Mouse (Mus musculus) stomach, postnatal 0 days (tissue): Measurements from ENCODE around the gene Nsun6. TPM values are rescaled to one million over a fixed set of nuclear protein-coding genes. Genes with fewer than 3 reads are reported as not detected.

Source experiments
- ATAC-seq: fragments of 200-750 bp; cut with Nextera tagmentation; 2 replicates; pipeline ENCODE4 v1.8.0; 2017; ENCODE audit not compliant: low FRiP score, low TSS enrichment
- DNase-seq: peaks from one replicate; pipeline ENCODE4 v3.0.0-alpha.2; 2016; ENCODE audit warnings: low spot score
- H3K27ac ChIP-seq: fragments of 300-500 bp; sonication (generic); replicated peaks from 2 replicates; pipeline ENCODE4 v1.5.1; 2014; ENCODE audit warnings: mild to moderate bottlenecking, control low read depth
- H3K27me3 ChIP-seq: fragments of 300-500 bp; sonication (generic); 2 replicates; pipeline ENCODE4 v1.6.1; 2014; ENCODE audit warnings: low read length; ENCODE audit not compliant: control insufficient read depth, insufficient read depth
- H3K36me3 ChIP-seq: fragments of 300-500 bp; sonication (generic); 2 replicates; pipeline ENCODE4 v1.6.1; 2014; ENCODE audit warnings: low read length, mixed read lengths; ENCODE audit not compliant: control insufficient read depth, insufficient read depth
- H3K4me1 ChIP-seq: fragments of 300-500 bp; sonication (generic); replicated peaks from 2 replicates; pipeline ENCODE4 v1.6.1; 2014; ENCODE audit warnings: antibody characterized with exemption; ENCODE audit not compliant: control insufficient read depth, insufficient read depth
- H3K4me2 ChIP-seq: fragments of 300-500 bp; sonication (generic); replicated peaks from 2 replicates; pipeline ENCODE4 v1.6.1; 2014; ENCODE audit warnings: low read depth, mild to moderate bottlenecking, control low read depth, moderate library complexity
- H3K4me3 ChIP-seq: fragments of 300-500 bp; sonication (generic); 2 replicates; pipeline ENCODE4 v1.5.1; 2014; ENCODE audit warnings: low read depth, low read length, control low read depth
- H3K9ac ChIP-seq: fragments of 300-500 bp; sonication (generic); 2 replicates; pipeline ENCODE4 v1.6.1; 2014; ENCODE audit warnings: mild to moderate bottlenecking, low read length, control low read depth, mixed read lengths
- H3K9me3 ChIP-seq: fragments of 300-500 bp; sonication (generic); 2 replicates; pipeline ENCODE4 v1.6.1; 2016; ENCODE audit warnings: low read length; ENCODE audit not compliant: control insufficient read depth
- CTCF ChIP-seq: IDR thresholded peaks from 2 replicates; pipeline ENCODE4 v1.5.1; 2016; ENCODE audit warnings: antibody characterized with exemption, low read depth, mild to moderate bottlenecking, moderate library complexity
- EP300 ChIP-seq: optimal IDR thresholded peaks from 2 replicates; pipeline ENCODE3; 2016; ENCODE audit warnings: antibody characterized with exemption
- WGBS: fragments of 180-500 bp; shearing (Covaris S2); extraction: QIAGEN DNeasy Blood & Tissue Kit; methylation state at CpG from one replicate; pipeline ENCODE4 v1.1.7; 2014; 5-methylcytosine and 5-hydroxymethylcytosine counted together
- polyA plus RNA-seq: library from polyadenylated mRNA; unstranded; fragments of >200 nt; fragmentation: Nextera tagmentation; extraction: Ambion mirVana; gene quantifications from 2 replicates; pipeline ENCODE4 v1.2.1, GENCODE M21; 2015

Nsun6 gene
- polyA plus RNA-seq, 1 experiment from 2014 or later = 8.1 TPM

- no peaks in the 10 kb centered on the region; the same call in 1 of the 2 replicates for H3K36me3 ChIP-seq
- no peaks in the 10 kb centered on the region for H3K9me3 ChIP-seq
- no peak overlapping the region for H3K4me2 ChIP-seq
- H3K4me1 ChIP-seq = no peaks in the 10 kb centered on the region; the same call in 1 of the 2 replicates
- no peak for ATAC-seq
- H3K9ac ChIP-seq = no peak overlapping the region
- WGBS = 77% methylated on average over 2 of the region's 2 CpGs
- no peak for DNase-seq
- TF ChIP-seq CTCF = no peak
- TF ChIP-seq EP300 = no peak
- H3K27ac ChIP-seq = no peak overlapping the region
- H3K4me3 ChIP-seq = no peak overlapping the region
- no peaks in the 10 kb centered on the region for H3K27me3 ChIP-seq
Observed at GRCm38 (mm10) chr2:15065447-15065846, 10.6 kb upstream of the Nsun6 start.

- Histone ChIP-seq H3K4me2 (no peak overlapping the region), H3K27ac (no peak overlapping the region), H3K36me3 (no peaks in the 10 kb centered on the region), H3K27me3 (no peaks in the 10 kb centered on the region), H3K4me3 (no peak overlapping the region), H3K9me3 (no peaks in the 10 kb centered on the region), H3K9ac (no peak overlapping the region), H3K4me1 (no peaks in the 10 kb centered on the region; the same call in 1 of the 2 replicates)
- WGBS = 67% methylated on average over 7 of the region's 7 CpGs
- TF ChIP-seq CTCF (no peak), EP300 (no peak)
- DNase-seq = no peak
- ATAC-seq = no peak
Observed at GRCm38 (mm10) chr2:15064380-15065269, 9.8 kb upstream of the Nsun6 start.

- Histone ChIP-seq H3K27me3 (no peaks in the 10 kb centered on the region), H3K4me1 (no peaks in the 10 kb centered on the region; the same call in 1 of the 2 replicates), H3K36me3 (no peaks in the 10 kb centered on the region), H3K4me2 (no peak overlapping the region), H3K4me3 (no peak overlapping the region), H3K9ac (no peak overlapping the region), H3K9me3 (no peaks in the 10 kb centered on the region), H3K27ac (no peak overlapping the region)
- DNase-seq (no peak), ATAC-seq (no peak)
- TF ChIP-seq EP300 (no peak), CTCF (no peak)
- WGBS = 33% methylated on average over 1 of the region's 1 CpGs
Observed at GRCm38 (mm10) chr2:15063815-15064214, 8.9 kb upstream of the Nsun6 start.

- TF ChIP-seq CTCF (no peak), EP300 (no peak)
- ATAC-seq (no peak), DNase-seq (no peak)
- Histone ChIP-seq H3K27me3 (no peaks in the 10 kb centered on the region), H3K4me3 (no peak overlapping the region), H3K4me1 (no peaks in the 10 kb centered on the region; the same call in 1 of the 2 replicates), H3K9ac (no peak overlapping the region), H3K4me2 (no peak overlapping the region), H3K36me3 (no peaks in the 10 kb centered on the region), H3K27ac (no peak overlapping the region), H3K9me3 (no peaks in the 10 kb centered on the region)
- WGBS = 69% methylated on average over 3 of the region's 3 CpGs
Observed at GRCm38 (mm10) chr2:15060856-15061255, 6.0 kb upstream of the Nsun6 start.

GRCm38 (mm10) chr2:15058227-15058626 lies 3.4 kb upstream of the Nsun6 start:
- TF ChIP-seq CTCF = no peak
- no peak for TF ChIP-seq EP300
- WGBS = 75% methylated on average over 5 of the region's 5 CpGs
- Histone ChIP-seq H3K27ac (no peak overlapping the region), H3K4me3 (no peak overlapping the region), H3K9me3 (no peaks in the 10 kb centered on the region), H3K9ac (no peak overlapping the region), H3K4me1 (no peaks in the 10 kb centered on the region), H3K36me3 (no peaks in the 10 kb centered on the region), H3K4me2 (no peak overlapping the region), H3K27me3 (no peaks in the 10 kb centered on the region)
- DNase-seq (no peak), ATAC-seq (no peak)

GRCm38 (mm10) chr2:15055741-15056151 lies 877 bp upstream of the Nsun6 start:
- TF ChIP-seq EP300 (no peak), CTCF (no peak)
- H3K27ac ChIP-seq = peak overlapping the region; percentile 97
- no peaks in the 10 kb centered on the region for H3K4me1 ChIP-seq
- H3K9me3 ChIP-seq = no peaks in the 10 kb centered on the region
- DNase-seq (no peak), ATAC-seq (no peak)
- peak overlapping the region; percentile 53 for H3K4me2 ChIP-seq
- H3K27me3 ChIP-seq = no peaks in the 10 kb centered on the region
- peak overlapping the region; percentile 82 for H3K4me3 ChIP-seq
- no peaks in the 10 kb centered on the region for H3K36me3 ChIP-seq
- WGBS = under 1% methylated on average over 15 of the region's 15 CpGs
- H3K9ac ChIP-seq = peak overlapping the region; percentile 96
